ENCODE assay signal across 10 mouse cellular contexts in genomic region chr10:75456061-75456831, GRCm38 (mm10). TPM values are rescaled to one million over a fixed set of nuclear protein-coding genes. Genes with fewer than 3 reads are reported as not detected.
DNase-seq lines count a peak whose midpoint lies in the region; ATAC-seq and TF ChIP-seq lines count a peak whose summit lies in the region.
"Not testable (repeated sequence)": the region's sequence is repeated elsewhere in the genome, so short reads cannot be mapped to it uniquely, and the experiment has no call there.
"Had no signal": no experiment of that assay in that cellular context is flagged by ENCODE, and none has a peak within 500 bp of the region (broad histone marks: within the 10 kb centered on the region; RNA-seq: fewer than 3 reads in every experiment).

No protein-coding gene starts in this region.

- not testable (repeated sequence) for H3K4me1 ChIP-seq in MEL (ENCODE audit: control insufficient read depth in 1 of 2, insufficient read depth in 2 of 2, low read length in 2 of 2); embryonic facial prominence, embryonic 14.5 days (ENCODE audit: control insufficient read depth, insufficient read depth, low read length); hindbrain, embryonic 14.5 days (replicated peaks; ENCODE audit: control insufficient read depth, insufficient read depth, low read length); kidney, embryonic 14.5 days (ENCODE audit: control insufficient read depth, insufficient read depth, low read length)
- peaks cover 9 to 15% of the 10 kb centered on the region in 2 experiments for H3K4me1 ChIP-seq in heart, embryonic 14.5 days (ENCODE audit: control insufficient read depth in 2 of 2, insufficient read depth in 2 of 2, low read length in 2 of 2)
- H3K4me1 ChIP-seq in lung, embryonic 16.5 days (replicated peaks; ENCODE audit: control insufficient read depth, insufficient read depth, low read length), result peaks cover 15% of the 10 kb centered on the region

- ATAC-seq in embryonic facial prominence, embryonic 14.5 days (ENCODE audit: low read depth), result peak; percentile 55
- ATAC-seq in heart, embryonic 14.5 days (ENCODE audit: insufficient number of reproducible peaks, insufficient read depth, low FRiP score, low read depth), result peak; percentile 88
- ATAC-seq in hindbrain, embryonic 14.5 days (ENCODE audit: low FRiP score), result peak; percentile 57; the same call in 1 of the 2 replicates
- ATAC-seq in kidney, embryonic 14.5 days (ENCODE audit: low FRiP score, low TSS enrichment), result peak; percentile 52; the same call in 1 of the 2 replicates
- peak; percentile 79 for ATAC-seq in lung, embryonic 16.5 days (ENCODE audit: low read depth)

- DNase-seq in MEL (ENCODE audit: low read depth, low spot score), result peak; percentile 31
- DNase-seq in embryonic facial prominence, embryonic 14.5 days (ENCODE audit: low spot score); gastrocnemius, adult 2 months; hindbrain, embryonic 14.5 days (ENCODE audit: low spot score): not testable (repeated sequence)
- DNase-seq in ovary, adult 18-20 months (ENCODE audit: low spot score), result peak; percentile 15

- not testable (repeated sequence) for TF ChIP-seq RAD21 in MEL (IDR thresholded peaks at IDR 0.05; ENCODE audit: low read depth, low read length)

- not testable (repeated sequence) for TF ChIP-seq CTCF in MEL (IDR thresholded peaks at IDR 0.05 in 2 of 3, conservative IDR thresholded peaks at IDR 0.05 in 1 of 3; ENCODE audit: control insufficient read depth in 1 of 3, insufficient read depth in 1 of 3, low read depth in 2 of 3, low read length in 3 of 3, poor library complexity in 1 of 3, severe bottlenecking in 1 of 3); gastrocnemius, adult 2 months (IDR thresholded peaks at IDR 0.05)

- H3K27ac ChIP-seq in MEL (ENCODE audit: control insufficient read depth, low read depth, low read length); embryonic facial prominence, embryonic 14.5 days (replicated peaks; ENCODE audit: low read depth, low read length); hindbrain, embryonic 14.5 days; kidney, embryonic 14.5 days (ENCODE audit: low read depth, low read length): not testable (repeated sequence)
- H3K27ac ChIP-seq in gastrocnemius, adult 2 months, result peak overlapping the region; percentile 74
- H3K27ac ChIP-seq in heart, embryonic 14.5 days (replicated peaks in 1 of 2; ENCODE audit: control insufficient read depth in 1 of 2, insufficient read depth in 1 of 2, low read depth in 2 of 2, low read length in 2 of 2), result peak overlapping the region; percentile 76 to 80
- peak overlapping the region; percentile 59 for H3K27ac ChIP-seq in lung, embryonic 16.5 days (ENCODE audit: low read length)

- not testable (repeated sequence) for H3K4me3 ChIP-seq in MEL (ENCODE audit: control insufficient read depth in 1 of 2, insufficient read depth in 1 of 2, low read depth in 2 of 2, low read length in 2 of 2); embryonic facial prominence, embryonic 14.5 days (ENCODE audit: low read depth, low read length); gastrocnemius, adult 2 months; heart, embryonic 14.5 days (ENCODE audit: control insufficient read depth in 1 of 2, insufficient read depth in 1 of 2, low read depth in 1 of 2, low read length in 2 of 2); hindbrain, embryonic 14.5 days (replicated peaks; ENCODE audit: low read length); kidney, embryonic 14.5 days (ENCODE audit: low read length); lung, embryonic 16.5 days (ENCODE audit: low read length)

- not testable (repeated sequence) for H3K4me2 ChIP-seq in embryonic facial prominence, embryonic 14.5 days (ENCODE audit: low read depth, low read length); hindbrain, embryonic 14.5 days (replicated peaks); kidney, embryonic 14.5 days (replicated peaks; ENCODE audit: low read depth, low read length); lung, embryonic 16.5 days (ENCODE audit: low read depth, low read length)
- H3K4me2 ChIP-seq in heart, embryonic 14.5 days (ENCODE audit: low read length), result peak overlapping the region; percentile 37

- peak overlapping the region; percentile 34; the same call in 1 of the 2 replicates for H3K9ac ChIP-seq in MEL (ENCODE audit: control insufficient read depth, low read depth, low read length, poor library complexity, severe bottlenecking)
- not testable (repeated sequence) for H3K9ac ChIP-seq in embryonic facial prominence, embryonic 14.5 days (ENCODE audit: low read depth, low read length); heart, embryonic 14.5 days (ENCODE audit: low read length); hindbrain, embryonic 14.5 days; kidney, embryonic 14.5 days (ENCODE audit: low read depth, low read length); lung, embryonic 16.5 days (ENCODE audit: low read length)

- not testable (repeated sequence) for TF ChIP-seq EP300 in MEL (IDR thresholded peaks at IDR 0.05; ENCODE audit: low read depth in 1 of 2, low read length in 2 of 2)

- not testable (repeated sequence) for H3K36me3 ChIP-seq in MEL (ENCODE audit: control insufficient read depth in 1 of 2, insufficient read depth in 2 of 2, low read length in 2 of 2); embryonic facial prominence, embryonic 14.5 days (ENCODE audit: control insufficient read depth, insufficient read depth, low read length); heart, embryonic 14.5 days (ENCODE audit: control insufficient read depth, insufficient read depth, low read length); hindbrain, embryonic 14.5 days (replicated peaks; ENCODE audit: control insufficient read depth, insufficient read depth); kidney, embryonic 14.5 days (ENCODE audit: control insufficient read depth, insufficient read depth, low read length); lung, embryonic 16.5 days (ENCODE audit: control insufficient read depth, insufficient read depth, low read length)

- 73% methylated on average over 10 of the region's 18 CpGs for WGBS in embryonic facial prominence, embryonic 14.5 days
- 29% methylated on average over 11 of the region's 18 CpGs for WGBS in heart, embryonic 14.5 days
- 67% methylated on average over 11 of the region's 18 CpGs for WGBS in hindbrain, embryonic 14.5 days
- 74% methylated on average over 12 of the region's 18 CpGs for WGBS in kidney, embryonic 14.5 days
- 40% methylated on average over 11 of the region's 18 CpGs for WGBS in lung, embryonic 16.5 days

- H3K9me3 ChIP-seq in MEL (replicated peaks; ENCODE audit: insufficient read depth, low read length); embryonic facial prominence, embryonic 14.5 days (ENCODE audit: control insufficient read depth, low read length); heart, embryonic 14.5 days (ENCODE audit: control insufficient read depth, low read length); hindbrain, embryonic 14.5 days (ENCODE audit: control insufficient read depth, low read length); kidney, embryonic 14.5 days (ENCODE audit: control insufficient read depth, low read length); lung, embryonic 16.5 days (ENCODE audit: control insufficient read depth, low read length): not testable (repeated sequence)

- intact Hi-C loops in gastrocnemius, adult 2 months (cut with DNase I), result not testable (repeated sequence)

- H3K27me3 ChIP-seq in MEL (ENCODE audit: control insufficient read depth in 1 of 2, insufficient read depth in 2 of 2, low read length in 2 of 2); embryonic facial prominence, embryonic 14.5 days (replicated peaks; ENCODE audit: control insufficient read depth, insufficient read depth, low read length); heart, embryonic 14.5 days (ENCODE audit: control insufficient read depth, insufficient read depth, low read length); hindbrain, embryonic 14.5 days (ENCODE audit: control insufficient read depth, insufficient read depth, low read length); kidney, embryonic 14.5 days (ENCODE audit: control insufficient read depth, insufficient read depth, low read length); lung, embryonic 16.5 days (ENCODE audit: control insufficient read depth, insufficient read depth, low read depth, low read length): not testable (repeated sequence)

- not testable (repeated sequence) for H3K79me2 ChIP-seq in MEL (ENCODE audit: control insufficient read depth, insufficient read depth, low read length, poor library complexity)

- not testable (repeated sequence) for TF ChIP-seq POLR2A in MEL (IDR thresholded peaks at IDR 0.05; ENCODE audit: control insufficient read depth in 1 of 2, insufficient read depth in 1 of 2, low read depth in 1 of 2, low read length in 2 of 2, poor library complexity in 1 of 2)

TF ChIP-seq in MEL, 35 proteins besides CTCF, POLR2A, EP300 and RAD21:
- TF ChIP-seq NRF1 (IDR thresholded peaks at IDR 0.05; ENCODE audit: insufficient read depth, low read depth, low read length, poor library complexity, severe bottlenecking), result peak; percentile 51; the same call in 1 of the 2 replicates

RNA-seq across cellular contexts. Expression of gene Upb1, which starts 55.3 kb away (rescaled TPM):
- total RNA-seq in MEL (2012; rRNA removed), result not detected in 2 replicates
- under 1 TPM in 1 of 2 experiments, not detected in 1; 0.03 TPM for polyA plus RNA-seq in MEL (2012; ENCODE audit: insufficient read depth in 1 of 2, insufficient read length in 2 of 2, low read depth in 1 of 2, low replicate concordance in 2 of 2, missing spikeins in 1 of 2)
- 0.99 and 2.2 TPM in 2 replicates for polyA plus RNA-seq in embryonic facial prominence, embryonic 14.5 days (2014; fragmentation: Nextera tagmentation; extraction: Ambion mirVana)
- not detected for total RNA-seq in gastrocnemius, adult 2 months (2021)
- 0.65 and 0.75 TPM in 2 replicates for polyA plus RNA-seq in heart, embryonic 14.5 days (2014; fragmentation: Nextera tagmentation; extraction: Ambion mirVana)
- 0.55 and 0.97 TPM in 2 replicates for polyA plus RNA-seq in hindbrain, embryonic 14.5 days (2014; fragmentation: Nextera tagmentation; extraction: Ambion mirVana)
- 0.93 and 1.3 TPM in 2 replicates for polyA plus RNA-seq in kidney, embryonic 14.5 days (2014; fragmentation: Nextera tagmentation; extraction: Ambion mirVana)
- polyA plus RNA-seq in lung, embryonic 16.5 days (2015; fragmentation: Nextera tagmentation; extraction: Ambion mirVana), result 0.44 and 1.6 TPM in 2 replicates
- polyA plus RNA-seq: limb, embryonic 10.5 days; midbrain, embryonic 11.5 days had no signal
